Mouse (Mus musculus) heart, embryonic 12.5 days (tissue): ENCODE data around the gene Galk2. TPM values are rescaled to one million over a fixed set of nuclear protein-coding genes. Genes with fewer than 3 reads are reported as not detected.

Source experiments
- ATAC-seq: fragments of 200-750 bp; cut with Nextera tagmentation; 2 replicates; pipeline ENCODE4 v1.8.0; 2017; ENCODE audit warnings: moderate TSS enrichment, moderate library complexity; ENCODE audit not compliant: insufficient number of reproducible peaks, low FRiP score
- H3K27ac ChIP-seq: fragments of 300-500 bp; sonication (generic); 2 replicates; pipeline ENCODE4 v1.5.1; 2016; ENCODE audit warnings: mild to moderate bottlenecking, moderate library complexity; ENCODE audit not compliant: poor library complexity, severe bottlenecking
- H3K27me3 ChIP-seq: fragments of 300-500 bp; sonication (generic); replicated peaks from 2 replicates; pipeline ENCODE4 v1.6.1; 2016; ENCODE audit warnings: mild to moderate bottlenecking, moderate library complexity
- H3K36me3 ChIP-seq: fragments of 300-500 bp; sonication (generic); 2 replicates; pipeline ENCODE4 v1.6.1; 2016; ENCODE audit warnings: mild to moderate bottlenecking, moderate library complexity
- H3K4me1 ChIP-seq: fragments of 300-500 bp; sonication (generic); replicated peaks from 2 replicates; pipeline ENCODE4 v1.6.1; 2016; ENCODE audit warnings: mild to moderate bottlenecking
- H3K4me2 ChIP-seq: fragments of 300-500 bp; sonication (generic); 2 replicates; pipeline ENCODE4 v1.6.1; 2016; ENCODE audit warnings: mild to moderate bottlenecking, moderate library complexity
- H3K4me3 ChIP-seq: fragments of 300-500 bp; sonication (generic); 2 replicates; pipeline ENCODE4 v1.5.1; 2016; ENCODE audit warnings: mild to moderate bottlenecking
- H3K9ac ChIP-seq: fragments of 300-500 bp; sonication (generic); 2 replicates; pipeline ENCODE4 v1.6.1; 2016; ENCODE audit warnings: mild to moderate bottlenecking, moderate library complexity
- H3K9me3 ChIP-seq: fragments of 300-500 bp; sonication (generic); replicated peaks from 2 replicates; pipeline ENCODE4 v1.6.1; 2016; ENCODE audit warnings: mild to moderate bottlenecking, moderate library complexity
- WGBS: fragments of 180-500 bp; shearing (Covaris S2); methylation state at CpG from one replicate; pipeline ENCODE4 v1.1.7; 2016; 5-methylcytosine and 5-hydroxymethylcytosine counted together
- polyA plus RNA-seq: library from polyadenylated mRNA; unstranded; fragments of >200 nt; fragmentation: Nextera tagmentation; extraction: Ambion mirVana; gene quantifications from 2 replicates; pipeline ENCODE4 v1.2.1, GENCODE M21; 2016

The Galk2 gene
- polyA plus RNA-seq, 1 experiment from 2014 or later = 34.2 TPM

DNA sequence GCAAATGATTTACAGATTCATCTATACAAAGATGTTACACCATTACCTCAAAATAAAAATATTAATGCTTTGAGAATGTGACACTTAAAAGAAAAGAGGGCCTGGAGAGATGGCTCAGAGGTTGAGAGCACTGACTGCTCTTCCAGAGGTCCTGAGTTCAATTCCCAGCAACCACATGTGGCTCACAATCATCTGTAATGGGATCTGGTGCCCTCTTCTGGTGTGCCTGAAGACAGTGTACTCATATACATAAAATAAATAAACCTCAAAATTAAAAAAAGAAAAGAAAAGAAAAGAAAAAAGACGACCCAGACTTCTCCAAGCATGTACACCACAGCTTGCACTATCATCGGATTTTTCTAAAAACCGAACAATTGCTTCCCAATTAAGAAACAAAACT, 1.2 kb upstream of the Galk2 start:
- peaks cover 7% of the 10 kb centered on the region for H3K4me1 ChIP-seq
- H3K27ac ChIP-seq = no peak overlapping the region
- no peak overlapping the region for H3K9ac ChIP-seq
- WGBS = 38% methylated on average over 3 of the region's 3 CpGs
- ATAC-seq = no peak
- H3K27me3 ChIP-seq = no peaks in the 10 kb centered on the region
- peak overlapping the region; percentile 46 for H3K4me2 ChIP-seq
- peak overlapping the region; percentile 100 for H3K4me3 ChIP-seq
- H3K9me3 ChIP-seq = no peaks in the 10 kb centered on the region
- no peaks in the 10 kb centered on the region for H3K36me3 ChIP-seq

GRCm38 (mm10) chr2:125863799-125864198, 4.9 kb downstream of the Galk2 start:
- Histone ChIP-seq H3K4me3 (no peak overlapping the region), H3K9ac (no peak overlapping the region), H3K36me3 (no peaks in the 10 kb centered on the region), H3K4me2 (no peak overlapping the region), H3K27me3 (no peaks in the 10 kb centered on the region), H3K4me1 (peaks cover 11% of the 10 kb centered on the region; the same call in 1 of the 2 replicates), H3K27ac (no peak overlapping the region), H3K9me3 (no peaks in the 10 kb centered on the region)
- no peak for ATAC-seq
- WGBS = 63% methylated on average over 3 of the region's 3 CpGs

- no peaks in the 10 kb centered on the region for H3K27me3 ChIP-seq
- peaks cover 2% of the 10 kb centered on the region; the same call in 1 of the 2 replicates for H3K36me3 ChIP-seq
- H3K4me1 ChIP-seq = peaks cover 11% of the 10 kb centered on the region; the same call in 1 of the 2 replicates
- no peak overlapping the region for H3K4me2 ChIP-seq
- H3K9me3 ChIP-seq = no peaks in the 10 kb centered on the region
- no peak overlapping the region for H3K9ac ChIP-seq
- 72% methylated on average over 1 of the region's 1 CpGs for WGBS
- no peak overlapping the region for H3K27ac ChIP-seq
- H3K4me3 ChIP-seq = no peak overlapping the region
- no peak for ATAC-seq
Measured at GRCm38 (mm10) chr2:125864551-125864950, 5.6 kb downstream of the Galk2 start.

- no peak for ATAC-seq
- peaks cover 11% of the 10 kb centered on the region; the same call in 1 of the 2 replicates for H3K4me1 ChIP-seq
- no peak overlapping the region for H3K4me3 ChIP-seq
- peaks cover 5% of the 10 kb centered on the region; the same call in 1 of the 2 replicates for H3K36me3 ChIP-seq
- H3K9me3 ChIP-seq = no peaks in the 10 kb centered on the region
- H3K27ac ChIP-seq = no peak overlapping the region
- H3K4me2 ChIP-seq = peak overlapping the region; percentile 95; the same call in 1 of the 2 replicates
- H3K9ac ChIP-seq = no peak overlapping the region
- no peaks in the 10 kb centered on the region for H3K27me3 ChIP-seq
Measured at GRCm38 (mm10) chr2:125865585-125865984, 6.7 kb downstream of the Galk2 start.

DNA sequence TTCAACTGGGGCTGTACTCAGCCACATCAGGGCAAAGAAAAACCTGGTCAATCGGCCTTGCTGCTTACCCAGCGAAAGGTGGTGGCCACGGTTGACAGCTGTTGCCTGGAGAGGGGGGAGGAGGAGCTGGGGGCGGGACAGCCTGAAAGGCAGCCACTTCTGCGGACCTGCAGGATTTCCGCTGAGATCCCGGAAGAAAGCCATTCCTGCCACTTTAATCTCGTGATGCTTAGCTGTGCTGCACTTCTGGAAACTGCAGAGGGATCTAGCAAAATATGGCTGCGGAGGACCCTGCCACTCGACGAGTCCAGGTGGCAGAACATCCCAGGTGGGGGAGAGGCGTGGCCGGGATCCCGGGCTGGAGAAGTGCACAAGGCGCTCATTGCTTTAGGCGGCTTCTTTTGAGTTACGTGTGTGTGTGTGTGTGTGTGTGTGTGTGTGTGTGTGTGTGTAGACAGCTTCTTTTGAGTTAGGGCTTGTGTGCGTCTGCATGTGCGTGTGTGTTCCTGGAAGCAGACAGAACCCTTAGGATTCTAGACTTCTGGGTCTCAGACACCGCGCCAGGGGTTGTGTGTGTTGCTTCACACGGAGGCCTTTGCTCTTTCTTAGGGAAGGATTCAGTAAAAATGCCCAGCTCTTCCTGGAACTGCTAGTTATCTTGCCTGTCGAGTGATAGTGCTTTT, 7.3 kb downstream of the Galk2 start:
- H3K27me3 ChIP-seq = no peaks in the 10 kb centered on the region
- 5% methylated on average over 23 of the region's 23 CpGs for WGBS
- peaks cover 11% of the 10 kb centered on the region; the same call in 1 of the 2 replicates for H3K4me1 ChIP-seq
- H3K4me3 ChIP-seq = peak overlapping the region; percentile 65
- H3K9ac ChIP-seq = peak overlapping the region; percentile 86
- peak overlapping the region; percentile 68; the same call in 1 of the 2 replicates for H3K27ac ChIP-seq
- H3K9me3 ChIP-seq = no peaks in the 10 kb centered on the region
- H3K4me2 ChIP-seq = peak overlapping the region; percentile 95
- peaks cover 5% of the 10 kb centered on the region; the same call in 1 of the 2 replicates for H3K36me3 ChIP-seq
- peak; percentile 83 for ATAC-seq

GRCm38 (mm10) chr2:125868301-125868700, 9.4 kb downstream of the Galk2 start:
- H3K4me1 ChIP-seq = peaks cover 11% of the 10 kb centered on the region; the same call in 1 of the 2 replicates
- H3K36me3 ChIP-seq = peaks cover 8% of the 10 kb centered on the region; the same call in 1 of the 2 replicates
- ATAC-seq = no peak
- H3K9ac ChIP-seq = no peak overlapping the region
- H3K27me3 ChIP-seq = no peaks in the 10 kb centered on the region
- H3K4me2 ChIP-seq = no peak overlapping the region
- H3K4me3 ChIP-seq = no peak overlapping the region
- H3K9me3 ChIP-seq = no peaks in the 10 kb centered on the region
- WGBS = 77% methylated on average over 3 of the region's 3 CpGs
- no peak overlapping the region for H3K27ac ChIP-seq

DNA sequence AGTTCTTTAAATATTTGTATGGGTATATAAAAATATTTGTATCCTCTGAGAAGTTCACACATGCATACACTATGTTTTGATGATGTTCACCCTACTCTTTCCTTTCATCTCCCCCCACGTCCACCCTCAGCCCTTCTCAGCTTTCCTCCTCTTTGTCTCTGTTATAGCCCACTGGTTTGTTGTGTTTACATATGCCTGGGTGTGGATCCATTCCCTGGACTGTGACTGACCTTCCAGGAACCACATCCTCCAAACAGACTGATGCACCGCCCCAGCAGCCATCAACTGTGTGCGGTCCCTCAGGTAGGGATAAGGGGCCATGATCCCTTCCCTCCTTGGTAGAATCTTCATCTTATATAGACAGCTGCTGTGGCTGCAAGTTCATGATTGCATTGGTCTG, 11.2 kb downstream of the Galk2 start:
- ATAC-seq = no peak

DNA sequence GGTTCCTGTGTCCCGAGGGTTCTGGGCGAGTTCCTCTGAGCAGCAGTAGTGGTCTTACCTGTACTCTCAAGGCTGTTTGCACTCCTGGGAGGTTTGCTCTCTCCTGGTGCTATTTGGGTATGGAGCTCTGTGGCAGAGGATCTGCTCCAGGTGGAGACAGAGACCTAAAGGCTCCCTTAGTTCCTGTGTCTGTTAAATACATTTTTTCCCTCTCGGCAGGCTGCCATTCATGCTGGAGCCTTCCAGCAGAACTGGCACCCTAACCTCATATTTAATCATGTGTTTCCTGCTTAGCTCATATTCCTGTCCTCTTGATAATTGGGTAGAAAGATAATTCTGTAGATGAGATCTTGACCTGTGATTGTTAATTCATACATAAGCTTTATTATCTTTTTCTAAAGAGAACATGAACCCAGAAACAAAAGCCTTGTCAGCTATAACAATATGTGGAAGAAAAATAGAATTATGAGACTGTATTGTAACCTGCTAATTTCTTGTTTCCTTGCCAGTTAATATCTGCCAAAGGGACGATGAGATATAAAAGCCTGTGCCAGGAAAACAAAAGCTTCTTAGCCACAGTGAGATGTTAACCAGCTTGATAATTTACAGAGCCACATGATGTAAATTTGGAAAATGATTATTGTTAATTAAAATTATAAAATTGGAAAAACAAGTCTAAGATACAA, 27.1 kb downstream of the Galk2 start:
- Histone ChIP-seq H3K36me3 (no peaks in the 10 kb centered on the region), H3K9me3 (no peaks in the 10 kb centered on the region), H3K9ac (no peak overlapping the region), H3K4me2 (no peak overlapping the region), H3K4me1 (no peaks in the 10 kb centered on the region), H3K4me3 (no peak overlapping the region), H3K27me3 (no peaks in the 10 kb centered on the region), H3K27ac (no peak overlapping the region)
- 84% methylated on average over 4 of the region's 4 CpGs for WGBS
- ATAC-seq = no peak

More for the DNA sequence above, 11.2 kb downstream of the Galk2 start:
- WGBS = 86% methylated on average over 3 of the region's 3 CpGs
- Histone ChIP-seq H3K4me3 (no peak overlapping the region), H3K27me3 (no peaks in the 10 kb centered on the region), H3K9me3 (no peaks in the 10 kb centered on the region), H3K4me1 (peaks cover 11% of the 10 kb centered on the region; the same call in 1 of the 2 replicates), H3K9ac (no peak overlapping the region), H3K27ac (no peak overlapping the region), H3K36me3 (peaks cover 8% of the 10 kb centered on the region; the same call in 1 of the 2 replicates), H3K4me2 (no peak overlapping the region)

GRCm38 (mm10) chr2:125893096-125893495, 34.2 kb downstream of the Galk2 start:
- ATAC-seq = no peak
- 45% methylated on average over 6 of the region's 6 CpGs for WGBS
- H3K4me2 ChIP-seq = no peak overlapping the region

DNA sequence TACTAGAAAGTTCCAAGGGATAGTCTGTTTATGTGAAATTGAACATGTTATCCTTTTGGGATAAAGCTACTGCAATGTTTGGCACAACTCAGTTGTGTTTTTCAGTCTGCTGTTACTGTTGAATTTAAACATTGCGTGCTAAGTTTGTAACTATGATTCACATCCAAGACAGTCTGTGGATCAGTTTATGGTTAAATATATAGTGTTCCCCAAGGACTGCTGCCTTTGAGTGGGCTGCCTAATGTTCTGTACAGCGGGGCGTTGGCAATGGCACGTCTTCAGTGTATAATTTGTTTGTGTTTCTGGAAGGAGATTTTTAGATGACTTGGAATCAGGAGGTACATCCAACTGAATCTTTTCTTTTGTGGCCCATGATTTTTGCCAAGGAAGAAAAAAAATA, 36.2 kb downstream of the Galk2 start:
- no peaks in the 10 kb centered on the region for H3K9me3 ChIP-seq
- no peak overlapping the region for H3K27ac ChIP-seq
- WGBS = 89% methylated on average over 4 of the region's 4 CpGs
- no peak overlapping the region for H3K9ac ChIP-seq
- H3K36me3 ChIP-seq = peaks cover 8% of the 10 kb centered on the region
- H3K4me3 ChIP-seq = no peak overlapping the region
- no peak overlapping the region for H3K4me2 ChIP-seq
- no peaks in the 10 kb centered on the region for H3K4me1 ChIP-seq
- ATAC-seq = no peak
- no peaks in the 10 kb centered on the region for H3K27me3 ChIP-seq

More at GRCm38 (mm10) chr2:125893096-125893495, 34.2 kb downstream of the Galk2 start:
- Histone ChIP-seq H3K9me3 (no peaks in the 10 kb centered on the region), H3K27ac (no peak overlapping the region), H3K36me3 (peaks cover 8% of the 10 kb centered on the region), H3K4me3 (no peak overlapping the region), H3K27me3 (no peaks in the 10 kb centered on the region), H3K9ac (no peak overlapping the region), H3K4me1 (no peaks in the 10 kb centered on the region)

DNA sequence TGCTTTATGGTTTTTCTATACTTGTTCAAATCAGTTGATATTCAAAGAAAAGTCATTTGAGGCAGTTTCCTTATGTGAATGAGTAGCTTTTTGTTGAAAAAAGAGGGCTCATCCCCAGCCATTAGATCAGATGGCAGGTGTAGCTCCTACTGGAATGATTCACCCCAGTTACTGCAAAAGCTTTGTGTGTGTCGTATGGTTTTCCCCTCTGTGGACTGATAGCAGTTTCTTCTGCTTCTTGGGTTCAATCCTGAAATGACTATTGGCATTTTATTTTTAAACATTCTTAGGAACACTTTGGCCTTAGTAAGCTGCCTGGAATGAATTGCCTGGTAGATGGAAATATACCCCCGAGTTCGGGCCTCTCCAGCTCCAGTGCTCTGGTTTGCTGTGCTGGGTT, 37.4 kb downstream of the Galk2 start:
- H3K4me1 ChIP-seq = peaks cover 10% of the 10 kb centered on the region
- no peaks in the 10 kb centered on the region for H3K9me3 ChIP-seq
- 89% methylated on average over 3 of the region's 3 CpGs for WGBS
- no peaks in the 10 kb centered on the region for H3K27me3 ChIP-seq
- peaks cover 8% of the 10 kb centered on the region for H3K36me3 ChIP-seq
- H3K4me3 ChIP-seq = no peak overlapping the region
- no peak overlapping the region for H3K9ac ChIP-seq
- no peak for ATAC-seq
- H3K4me2 ChIP-seq = no peak overlapping the region
- no peak overlapping the region for H3K27ac ChIP-seq
